Mouse (Mus musculus): Measurements from ENCODE around the gene Cap1. TPM values are rescaled to one million over a fixed set of nuclear protein-coding genes. Genes with fewer than 3 reads are reported as not detected.

Gene Cap1
- total RNA-seq, 1 experiment, result 130 TPM

- in situ Hi-C loops (cut with MboI; ENCODE audit: low sequenced_read_pairs in 2 of 2, unreplicated experiment in 2 of 2), result no loop called here
These were observed 5.7 kb upstream of the Cap1 start for GRCm38 (mm10) chr4:122891597-122891996.

DNA sequence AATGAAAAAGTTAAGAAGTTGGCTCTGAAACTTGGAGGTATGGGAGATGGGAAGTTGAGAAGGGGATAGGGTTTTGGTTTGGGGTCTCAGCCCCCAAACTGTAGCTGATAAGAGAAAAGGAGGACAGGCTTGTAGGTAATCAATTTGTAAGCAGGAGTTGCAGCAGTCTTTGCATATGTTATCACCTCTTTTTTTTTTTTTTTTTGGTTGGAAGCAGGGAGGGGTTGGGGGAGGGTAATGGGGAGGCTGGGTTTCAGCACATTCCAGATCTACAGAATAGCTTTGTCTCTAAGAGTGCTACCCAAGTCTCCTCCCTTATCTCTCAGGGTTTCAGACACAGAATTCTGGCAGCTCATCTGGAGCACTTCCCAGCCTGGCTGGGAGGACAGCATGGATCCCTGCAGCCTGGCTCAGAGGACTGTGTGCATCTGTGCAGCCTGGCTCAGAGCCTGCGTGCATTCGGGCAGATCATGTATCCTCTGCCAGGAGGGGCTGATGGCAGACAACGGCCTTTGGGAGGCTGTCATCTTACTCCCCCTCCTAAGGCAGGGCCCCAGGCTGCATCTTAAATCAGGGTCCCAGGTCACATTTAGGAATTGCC lies 5.1 kb upstream of the Cap1 start:
- in situ Hi-C loops (cut with MboI; ENCODE audit: low sequenced_read_pairs in 2 of 2, unreplicated experiment in 2 of 2), result no loop called here
- no peak for DNase-seq (ENCODE audit: low read depth, low spot score)

More at GRCm38 (mm10) chr4:122891597-122891996, 5.7 kb upstream of the Cap1 start:
- H3K36me3 ChIP-seq (ENCODE audit: control insufficient read depth, insufficient read depth, low read length, poor library complexity, severe bottlenecking), result no peaks in the 10 kb centered on the region
- H3K4me1 ChIP-seq (ENCODE audit: control insufficient read depth in 2 of 2, insufficient read depth in 2 of 2, low read length in 2 of 2, poor library complexity in 1 of 2), result peaks cover 2% of the 10 kb centered on the region in 2 experiments; a peak in 1 of 4 replicates
- H3K27ac ChIP-seq (ENCODE audit: insufficient read depth, low read depth, low read length, poor library complexity, severe bottlenecking), result no peak overlapping the region
- no peaks in the 10 kb centered on the region for H3K9me3 ChIP-seq (ENCODE audit: control insufficient read depth, insufficient read depth, low read depth, low read length)
- H3K9ac ChIP-seq (ENCODE audit: insufficient read depth, low read depth, low read length, poor library complexity, severe bottlenecking), result no peak overlapping the region
- TF ChIP-seq MAFK (IDR thresholded peaks at IDR 0.05; ENCODE audit: insufficient read depth, low read depth, low read length), result no peak
- no peak for TF ChIP-seq CHD2 (IDR thresholded peaks at IDR 0.05; ENCODE audit: low read depth, low read length)
- TF ChIP-seq ZC3H11A (IDR thresholded peaks at IDR 0.05; ENCODE audit: borderline replicate concordance, low read depth, low read length), result no peak
- TF ChIP-seq HCFC1 (IDR thresholded peaks at IDR 0.05; ENCODE audit: borderline replicate concordance, insufficient read depth, low read length), result no peak
- no peak for TF ChIP-seq ZNF384 (IDR thresholded peaks at IDR 0.05; ENCODE audit: low read depth, low read length)
- no peak for DNase-seq (ENCODE audit: low read depth, low spot score)
- no peak overlapping the region for H3K4me3 ChIP-seq (ENCODE audit: insufficient read depth in 1 of 2, low read depth in 1 of 2, low read length in 2 of 2, poor library complexity in 1 of 2, severe bottlenecking in 1 of 2)

DNA sequence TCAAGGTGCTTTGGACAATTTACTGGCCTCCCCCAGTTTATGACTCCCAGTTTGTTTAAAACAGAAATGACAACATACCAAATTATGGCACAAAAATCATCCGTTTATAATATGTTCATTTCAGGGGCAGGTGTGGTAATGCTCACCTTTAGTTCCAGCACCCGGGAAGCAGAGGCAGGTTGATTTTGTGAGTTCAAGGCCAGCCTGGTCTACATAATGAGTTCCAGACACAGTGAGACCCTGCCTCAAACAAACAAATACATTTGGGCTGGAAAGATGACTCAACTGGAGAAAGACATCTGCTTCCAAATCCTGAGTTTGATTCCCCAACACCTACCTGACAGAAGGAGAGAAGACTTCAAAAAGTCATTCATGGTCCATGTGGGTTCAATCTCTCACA lies 1.5 kb upstream of the Cap1 start:
- no peaks in the 10 kb centered on the region for H3K36me3 ChIP-seq (ENCODE audit: control insufficient read depth, insufficient read depth, low read length, poor library complexity, severe bottlenecking)
- TF ChIP-seq MAFK (IDR thresholded peaks at IDR 0.05; ENCODE audit: insufficient read depth, low read depth, low read length), result no peak
- no peak for TF ChIP-seq ZC3H11A (IDR thresholded peaks at IDR 0.05; ENCODE audit: borderline replicate concordance, low read depth, low read length)
- no peak for TF ChIP-seq CHD2 (IDR thresholded peaks at IDR 0.05; ENCODE audit: low read depth, low read length)
- no peak for TF ChIP-seq ZNF384 (IDR thresholded peaks at IDR 0.05; ENCODE audit: low read depth, low read length)
- TF ChIP-seq HCFC1 (IDR thresholded peaks at IDR 0.05; ENCODE audit: borderline replicate concordance, insufficient read depth, low read length), result no peak
- DNase-seq (ENCODE audit: low read depth, low spot score), result no peak
- H3K27ac ChIP-seq (ENCODE audit: insufficient read depth, low read depth, low read length, poor library complexity, severe bottlenecking), result no peak overlapping the region
- no peaks in the 10 kb centered on the region for H3K9me3 ChIP-seq (ENCODE audit: control insufficient read depth, insufficient read depth, low read depth, low read length)
- peaks cover 5 to 7% of the 10 kb centered on the region in 2 experiments; a peak in 3 of 4 replicates for H3K4me1 ChIP-seq (ENCODE audit: control insufficient read depth in 2 of 2, insufficient read depth in 2 of 2, low read length in 2 of 2, poor library complexity in 1 of 2)
- no peak overlapping the region for H3K9ac ChIP-seq (ENCODE audit: insufficient read depth, low read depth, low read length, poor library complexity, severe bottlenecking)
- peak overlapping the region in 1 of 2 experiments; percentile 82; a peak in 2 of 4 replicates for H3K4me3 ChIP-seq (ENCODE audit: insufficient read depth in 1 of 2, low read depth in 1 of 2, low read length in 2 of 2, poor library complexity in 1 of 2, severe bottlenecking in 1 of 2)
- in situ Hi-C loops (cut with MboI; ENCODE audit: low sequenced_read_pairs in 2 of 2, unreplicated experiment in 2 of 2), result no loop called here

More for the DNA sequence above, 5.1 kb upstream of the Cap1 start:
- H3K27ac ChIP-seq (ENCODE audit: insufficient read depth, low read depth, low read length, poor library complexity, severe bottlenecking), result no peak overlapping the region
- TF ChIP-seq MAFK (IDR thresholded peaks at IDR 0.05; ENCODE audit: insufficient read depth, low read depth, low read length) (no peak), ZNF384 (IDR thresholded peaks at IDR 0.05; ENCODE audit: low read depth, low read length) (peak; percentile 69)
- peaks cover 2% of the 10 kb centered on the region in 2 experiments; a peak in 1 of 4 replicates for H3K4me1 ChIP-seq (ENCODE audit: control insufficient read depth in 2 of 2, insufficient read depth in 2 of 2, low read length in 2 of 2, poor library complexity in 1 of 2)
- H3K36me3 ChIP-seq (ENCODE audit: control insufficient read depth, insufficient read depth, low read length, poor library complexity, severe bottlenecking), result no peaks in the 10 kb centered on the region
- no peak overlapping the region for H3K4me3 ChIP-seq (ENCODE audit: insufficient read depth in 1 of 2, low read depth in 1 of 2, low read length in 2 of 2, poor library complexity in 1 of 2, severe bottlenecking in 1 of 2)
- no peak overlapping the region for H3K9ac ChIP-seq (ENCODE audit: insufficient read depth, low read depth, low read length, poor library complexity, severe bottlenecking)
- H3K9me3 ChIP-seq (ENCODE audit: control insufficient read depth, insufficient read depth, low read depth, low read length), result no peaks in the 10 kb centered on the region

- Histone ChIP-seq H3K27ac (ENCODE audit: insufficient read depth, low read depth, low read length, poor library complexity, severe bottlenecking) (peak overlapping the region; percentile 99), H3K9me3 (ENCODE audit: control insufficient read depth, insufficient read depth, low read depth, low read length) (no peaks in the 10 kb centered on the region), H3K36me3 (ENCODE audit: control insufficient read depth, insufficient read depth, low read length, poor library complexity, severe bottlenecking) (0 out of 2 replicates have a peak, but pooled peaks cover 2% of the 10 kb centered on the region), H3K4me1 (ENCODE audit: control insufficient read depth in 2 of 2, insufficient read depth in 2 of 2, low read length in 2 of 2, poor library complexity in 1 of 2) (peaks cover 5 to 7% of the 10 kb centered on the region in 2 experiments; a peak in 3 of 4 replicates), H3K4me3 (ENCODE audit: insufficient read depth in 1 of 2, low read depth in 1 of 2, low read length in 2 of 2, poor library complexity in 1 of 2, severe bottlenecking in 1 of 2) (peak overlapping the region; percentile 82 to 83), H3K9ac (ENCODE audit: insufficient read depth, low read depth, low read length, poor library complexity, severe bottlenecking) (peak overlapping the region; percentile 96)
- TF ChIP-seq ZC3H11A (IDR thresholded peaks at IDR 0.05; ENCODE audit: borderline replicate concordance, low read depth, low read length) (no peak), CHD2 (IDR thresholded peaks at IDR 0.05; ENCODE audit: low read depth, low read length) (no peak), HCFC1 (IDR thresholded peaks at IDR 0.05; ENCODE audit: borderline replicate concordance, insufficient read depth, low read length) (no peak), MAFK (IDR thresholded peaks at IDR 0.05; ENCODE audit: insufficient read depth, low read depth, low read length) (no peak), ZNF384 (IDR thresholded peaks at IDR 0.05; ENCODE audit: low read depth, low read length) (no peak)
- in situ Hi-C loops (cut with MboI; ENCODE audit: low sequenced_read_pairs in 2 of 2, unreplicated experiment in 2 of 2), result no loop called here
- DNase-seq (ENCODE audit: low read depth, low spot score), result no peak
These were observed 861 bp upstream of the Cap1 start for GRCm38 (mm10) chr4:122886579-122887254.
